Mouse (Mus musculus): ENCODE measurements at regions not wholly inside any gene's neighbourhood (a gene's known extent, or its start where the extent isn't known, plus 50 kb on each side); places are given as distances from the start of the nearest gene placed in this dataset.

DNA sequence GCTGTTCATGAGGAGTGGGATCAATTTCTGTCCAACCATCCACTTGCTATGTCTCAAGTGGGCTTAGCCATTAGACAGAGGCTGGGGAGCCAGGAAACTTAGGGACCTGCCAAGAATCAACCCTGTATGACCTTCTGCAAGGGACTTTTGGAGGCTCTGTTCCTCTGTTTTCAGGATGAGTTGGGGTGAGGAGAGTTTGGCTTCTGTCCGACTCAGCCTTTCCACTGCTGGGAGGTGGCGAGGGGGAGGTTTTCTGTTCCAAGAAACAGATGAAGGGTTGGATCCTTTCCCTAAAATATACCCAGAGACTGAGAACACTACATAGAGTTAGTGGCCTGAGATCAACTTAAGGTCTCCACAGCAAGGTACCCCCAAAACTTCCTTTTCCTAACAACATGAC, 97.1 kb upstream of the Cacna2d3 start:
- no peak for ATAC-seq (ENCODE audit: insufficient number of reproducible peaks, low FRiP score)
- Histone ChIP-seq H3K27ac (ENCODE audit: poor library complexity, severe bottlenecking) (no peak overlapping the region), H3K27me3 (replicated peaks) (no peaks in the 10 kb centered on the region), H3K9ac (no peak overlapping the region), H3K4me3 (no peak overlapping the region), H3K4me1 (replicated peaks) (no peaks in the 10 kb centered on the region), H3K36me3 (no peaks in the 10 kb centered on the region), H3K4me2 (no peak overlapping the region), H3K9me3 (replicated peaks) (no peaks in the 10 kb centered on the region)
- WGBS: 80% methylated on average over 2 of the region's 2 CpGs

DNA sequence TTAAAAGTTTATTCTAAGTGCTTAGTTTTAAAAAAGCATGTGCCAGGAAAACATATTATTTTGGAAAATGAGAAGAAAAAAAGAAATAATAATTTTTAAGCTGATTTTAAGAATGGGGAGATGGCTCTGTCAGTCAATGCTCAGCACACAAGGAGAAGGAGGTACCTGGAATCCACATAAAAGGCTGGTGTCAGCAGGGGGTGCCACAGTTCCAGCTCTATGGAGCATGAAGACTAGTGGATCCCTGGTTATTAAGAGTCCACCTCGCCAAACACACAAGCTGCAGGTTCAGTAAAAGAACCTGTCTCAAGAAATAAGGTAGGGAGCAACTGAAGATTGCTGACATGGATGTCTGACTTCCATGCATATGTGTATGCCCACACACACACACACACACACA, 115.4 kb upstream of the Cacna2d3 start:
- no peak for ATAC-seq (ENCODE audit: insufficient number of reproducible peaks, low FRiP score)
- H3K4me2 ChIP-seq: no peak overlapping the region
- H3K4me3 ChIP-seq: no peak overlapping the region
- no peaks in the 10 kb centered on the region for H3K27me3 ChIP-seq (replicated peaks)
- WGBS: 72% methylated on average over 1 of the region's 1 CpGs
- H3K9me3 ChIP-seq (replicated peaks): no peaks in the 10 kb centered on the region
- no peaks in the 10 kb centered on the region for H3K36me3 ChIP-seq
- H3K27ac ChIP-seq (ENCODE audit: poor library complexity, severe bottlenecking): no peak overlapping the region
- H3K4me1 ChIP-seq (replicated peaks): no peaks in the 10 kb centered on the region
- no peak overlapping the region for H3K9ac ChIP-seq

DNA sequence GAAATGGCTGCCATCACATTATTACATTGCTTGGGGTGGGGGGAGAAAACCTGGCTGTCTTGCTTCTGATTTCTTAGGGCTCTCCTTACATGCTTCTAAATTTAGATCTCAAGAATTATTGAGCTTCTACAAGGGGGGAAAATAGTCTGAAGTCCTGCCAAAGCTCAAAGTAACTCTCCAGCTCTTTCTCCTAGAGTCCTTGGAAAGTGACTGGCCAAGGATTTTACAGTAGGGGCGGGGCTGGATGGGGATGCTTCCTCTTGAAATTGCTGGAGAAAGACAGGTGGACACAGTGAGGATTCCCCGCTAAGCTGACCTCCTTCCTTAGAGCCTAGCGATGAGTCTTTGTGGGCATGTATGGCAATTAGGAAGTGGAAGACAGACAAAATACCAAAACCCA, 117.9 kb upstream of the Cacna2d3 start:
- ATAC-seq (ENCODE audit: insufficient number of reproducible peaks, low FRiP score): no peak

DNA sequence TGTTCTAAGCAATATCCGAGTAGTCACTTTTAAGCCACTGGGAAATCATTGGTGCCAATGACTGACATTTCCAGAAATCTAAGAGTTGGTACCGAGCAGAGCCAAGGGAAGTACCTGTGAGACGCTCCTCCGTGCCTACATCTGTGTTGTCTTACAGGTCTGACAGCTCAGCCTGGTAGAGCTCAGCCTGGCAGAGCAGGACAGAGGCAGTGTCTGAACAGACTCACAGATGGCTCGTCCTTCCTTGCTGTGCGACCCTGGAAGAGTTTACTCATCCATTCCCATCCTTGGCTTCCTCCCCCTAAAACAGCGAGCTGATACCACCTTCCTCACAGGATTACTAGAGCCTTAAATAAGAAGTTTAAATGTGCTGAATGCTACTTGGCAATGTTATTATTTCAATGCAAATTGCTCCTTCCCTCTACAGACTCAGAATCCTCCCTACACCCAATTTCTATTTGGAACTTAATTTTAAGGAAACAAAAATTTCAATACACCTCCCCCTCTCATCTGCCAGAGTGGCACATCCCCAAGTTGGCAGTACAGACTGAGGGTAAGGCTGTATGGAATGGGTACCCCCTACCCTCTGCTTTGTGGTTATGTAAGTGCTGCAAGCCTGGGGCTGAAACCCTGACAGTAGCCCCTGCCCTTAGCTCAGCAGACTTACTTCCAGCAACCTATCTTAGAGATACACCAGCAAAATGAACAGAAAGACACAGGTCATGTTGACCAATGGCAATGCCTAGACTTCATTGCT, 119.9 kb upstream of the Cacna2d3 start:
- WGBS: 81% methylated on average over 7 of the region's 7 CpGs
- Histone ChIP-seq H3K4me1 (replicated peaks) (no peaks in the 10 kb centered on the region), H3K27me3 (replicated peaks) (no peaks in the 10 kb centered on the region), H3K9ac (no peak overlapping the region), H3K27ac (ENCODE audit: poor library complexity, severe bottlenecking) (no peak overlapping the region), H3K9me3 (replicated peaks) (no peaks in the 10 kb centered on the region), H3K36me3 (no peaks in the 10 kb centered on the region), H3K4me2 (no peak overlapping the region), H3K4me3 (no peak overlapping the region)
- ATAC-seq (ENCODE audit: insufficient number of reproducible peaks, low FRiP score): no peak

More for the DNA sequence above, 117.9 kb upstream of the Cacna2d3 start:
- no peak overlapping the region for H3K4me3 ChIP-seq
- no peak overlapping the region for H3K27ac ChIP-seq (ENCODE audit: poor library complexity, severe bottlenecking)
- H3K9ac ChIP-seq: no peak overlapping the region
- H3K9me3 ChIP-seq (replicated peaks): no peaks in the 10 kb centered on the region
- WGBS: 77% methylated on average over 3 of the region's 3 CpGs
- H3K36me3 ChIP-seq: no peaks in the 10 kb centered on the region
- no peaks in the 10 kb centered on the region for H3K4me1 ChIP-seq (replicated peaks)
- no peak overlapping the region for H3K4me2 ChIP-seq
- H3K27me3 ChIP-seq (replicated peaks): no peaks in the 10 kb centered on the region

DNA sequence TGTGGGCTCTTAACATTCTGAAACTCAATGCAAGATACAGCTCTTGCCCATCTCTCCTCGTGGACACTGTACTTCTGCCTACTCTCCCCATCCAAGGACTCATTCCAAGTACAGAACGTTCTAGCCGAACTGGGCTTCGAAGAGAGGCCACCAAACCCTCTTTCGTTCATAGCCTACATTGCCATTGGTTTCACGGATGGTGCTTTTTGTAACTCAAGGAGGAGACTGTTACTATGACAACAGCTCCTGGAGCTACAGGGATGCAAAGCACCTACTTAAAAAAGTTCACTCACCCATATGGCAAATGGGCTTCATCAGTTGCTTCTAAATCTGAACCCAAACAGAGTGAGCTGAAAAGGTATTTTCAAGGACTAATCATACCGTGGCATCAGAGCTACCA, 120.4 kb upstream of the Selenok start:
- Histone ChIP-seq H3K9me3 (replicated peaks) (no peaks in the 10 kb centered on the region), H3K9ac (no peak overlapping the region), H3K4me1 (replicated peaks) (no peaks in the 10 kb centered on the region), H3K27ac (ENCODE audit: poor library complexity, severe bottlenecking) (no peak overlapping the region), H3K36me3 (no peaks in the 10 kb centered on the region), H3K4me3 (no peak overlapping the region), H3K4me2 (no peak overlapping the region), H3K27me3 (replicated peaks) (no peaks in the 10 kb centered on the region)
- WGBS: 84% methylated on average over 7 of the region's 7 CpGs
- no peak for ATAC-seq (ENCODE audit: insufficient number of reproducible peaks, low FRiP score)

DNA sequence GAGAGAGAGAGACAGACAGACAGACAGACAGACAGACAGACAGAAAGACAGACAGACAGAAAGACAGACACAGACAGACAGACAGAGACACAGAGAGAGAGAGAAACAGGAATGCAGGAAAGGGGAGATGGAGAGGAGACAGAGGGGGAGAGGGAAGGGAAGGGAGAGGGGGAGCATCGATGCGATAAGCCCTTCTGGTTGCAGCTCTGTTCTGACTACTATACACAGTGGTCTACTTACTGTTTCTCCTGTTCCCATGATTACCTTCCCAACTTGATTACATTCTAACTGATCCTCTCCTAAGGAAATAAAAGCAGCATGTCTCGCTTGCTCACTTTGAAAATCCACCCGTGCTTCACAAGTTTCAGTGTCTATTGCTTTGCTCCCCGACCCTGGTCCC, 116.8 kb upstream of the Selenok start:
- Histone ChIP-seq H3K4me2 (no peak overlapping the region), H3K27ac (ENCODE audit: poor library complexity, severe bottlenecking) (no peak overlapping the region), H3K36me3 (no peaks in the 10 kb centered on the region), H3K4me3 (no peak overlapping the region), H3K9ac (no peak overlapping the region), H3K4me1 (replicated peaks) (no peaks in the 10 kb centered on the region), H3K9me3 (replicated peaks) (no peaks in the 10 kb centered on the region), H3K27me3 (replicated peaks) (no peaks in the 10 kb centered on the region)
- WGBS: 80% methylated on average over 5 of the region's 5 CpGs
- no peak for ATAC-seq (ENCODE audit: insufficient number of reproducible peaks, low FRiP score)

DNA sequence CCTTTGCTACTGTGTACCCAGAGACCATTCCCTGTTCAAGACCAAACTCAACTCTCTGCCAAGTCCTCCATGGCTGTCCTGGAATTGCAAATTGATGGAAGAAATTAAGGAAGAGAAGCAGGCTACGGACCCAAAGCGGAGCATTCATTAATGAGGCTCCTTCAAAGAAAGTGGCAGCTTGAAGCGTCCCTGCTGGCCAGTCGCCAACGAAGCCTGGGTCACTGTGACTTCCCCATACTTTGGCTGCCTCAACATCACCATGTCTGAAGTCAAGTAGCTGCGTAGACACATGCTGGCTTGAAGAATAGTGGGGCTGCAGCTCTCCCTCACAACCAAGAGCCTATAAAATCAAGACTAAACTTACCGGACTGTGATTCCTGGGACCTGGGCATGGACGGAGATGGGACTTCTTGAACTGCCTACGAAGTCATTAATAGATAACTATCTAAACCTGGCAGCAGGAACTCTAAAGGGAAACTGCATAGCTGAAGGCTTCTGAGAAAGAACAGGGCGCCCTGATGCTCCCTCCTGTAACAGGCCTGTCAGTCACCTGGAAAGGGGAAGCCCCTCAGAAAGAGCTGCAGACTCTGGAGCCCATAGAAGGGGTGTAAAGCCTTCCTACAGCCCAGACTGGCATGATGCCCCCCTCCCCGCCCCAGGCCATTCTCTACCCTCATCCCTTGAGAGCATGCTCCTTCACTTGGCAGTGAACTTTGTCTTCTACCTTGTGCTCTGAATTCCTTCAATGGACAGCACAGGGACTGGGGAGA, 116.0 kb upstream of the Selenok start:
- no peaks in the 10 kb centered on the region for H3K27me3 ChIP-seq (replicated peaks)
- H3K4me1 ChIP-seq (replicated peaks): no peaks in the 10 kb centered on the region
- 70% methylated on average over 11 of the region's 11 CpGs for WGBS
- H3K4me3 ChIP-seq: no peak overlapping the region
- H3K4me2 ChIP-seq: no peak overlapping the region
- ATAC-seq (ENCODE audit: insufficient number of reproducible peaks, low FRiP score): no peak
- H3K27ac ChIP-seq (ENCODE audit: poor library complexity, severe bottlenecking): no peak overlapping the region
- no peaks in the 10 kb centered on the region for H3K9me3 ChIP-seq (replicated peaks)
- no peak overlapping the region for H3K9ac ChIP-seq
- H3K36me3 ChIP-seq: no peaks in the 10 kb centered on the region

DNA sequence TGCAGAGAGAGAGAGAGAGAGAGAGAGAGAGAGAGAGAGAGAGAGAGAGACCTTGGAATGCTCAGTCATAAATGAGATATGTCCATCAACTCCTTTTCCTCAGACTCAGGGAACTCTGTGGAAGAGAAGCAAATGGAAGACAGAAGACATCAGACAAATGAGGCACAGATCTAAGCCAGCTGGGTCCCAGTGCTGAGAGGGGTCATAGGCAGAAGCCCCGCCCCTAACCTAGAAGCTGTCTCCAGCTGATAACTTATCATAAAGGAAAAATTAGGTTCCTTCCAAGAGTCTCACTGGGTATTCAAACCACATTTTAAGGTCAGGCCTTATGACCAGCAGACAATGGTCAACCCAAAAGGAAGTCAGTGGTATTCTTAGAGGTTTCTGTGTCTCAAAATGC, 106.1 kb upstream of the Selenok start:
- H3K36me3 ChIP-seq: no peaks in the 10 kb centered on the region
- 79% methylated on average over 1 of the region's 1 CpGs for whole genome bisulfite sequencing
- no peak overlapping the region for H3K27ac ChIP-seq (ENCODE audit: poor library complexity, severe bottlenecking)
- no peak overlapping the region for H3K4me2 ChIP-seq
- no peak overlapping the region for H3K9ac ChIP-seq
- no peak for ATAC-seq (ENCODE audit: insufficient number of reproducible peaks, low FRiP score)
- no peaks in the 10 kb centered on the region for H3K27me3 ChIP-seq (replicated peaks)
- no peak overlapping the region for H3K4me3 ChIP-seq
- H3K9me3 ChIP-seq (replicated peaks): no peaks in the 10 kb centered on the region
- no peaks in the 10 kb centered on the region for H3K4me1 ChIP-seq (replicated peaks)

DNA sequence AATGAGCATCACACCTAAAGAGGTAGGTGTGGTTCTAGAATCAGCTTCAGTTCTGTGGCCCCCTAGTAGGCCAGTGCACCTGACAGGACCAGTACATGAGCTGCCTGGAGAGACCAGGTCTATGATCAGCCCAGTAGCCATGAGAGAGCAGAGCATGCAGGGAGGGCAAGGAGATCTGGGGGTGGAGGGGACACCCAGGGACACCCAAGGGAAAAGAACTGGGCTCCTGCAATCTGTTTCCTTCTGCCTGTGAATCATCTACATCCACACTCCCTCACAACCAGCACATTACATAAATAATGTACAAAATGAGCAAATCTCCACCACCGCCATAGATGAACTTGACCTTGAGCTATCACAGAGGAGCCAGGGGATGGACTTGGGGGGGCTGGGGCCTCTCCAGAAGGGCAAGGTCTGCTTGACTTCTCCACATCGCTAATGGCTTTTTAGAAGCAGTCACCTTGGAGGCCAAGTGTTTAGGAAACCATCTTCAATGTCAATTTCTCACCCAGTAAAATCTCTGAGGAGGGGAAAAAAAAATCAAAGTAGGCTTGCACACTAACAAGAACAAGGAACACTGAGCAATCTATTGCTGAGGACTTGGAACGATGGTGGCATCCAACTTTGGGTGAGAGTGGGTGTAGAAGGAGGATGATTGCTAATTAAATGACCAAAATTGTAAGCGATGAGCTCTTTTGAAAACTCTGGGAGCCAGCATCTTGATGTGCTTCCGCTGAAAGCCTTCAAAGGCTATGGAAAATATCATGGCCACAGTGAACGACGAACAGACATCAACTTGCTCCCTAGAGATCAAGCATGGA, 101.4 kb upstream of the Selenok start:
- Histone ChIP-seq H3K27me3 (replicated peaks) (no peaks in the 10 kb centered on the region), H3K9me3 (replicated peaks) (no peaks in the 10 kb centered on the region), H3K4me2 (no peak overlapping the region), H3K4me1 (replicated peaks) (no peaks in the 10 kb centered on the region), H3K4me3 (no peak overlapping the region), H3K9ac (no peak overlapping the region), H3K27ac (ENCODE audit: poor library complexity, severe bottlenecking) (no peak overlapping the region), H3K36me3 (no peaks in the 10 kb centered on the region)
- 78% methylated on average over 7 of the region's 7 CpGs for WGBS
- no peak for ATAC-seq (ENCODE audit: insufficient number of reproducible peaks, low FRiP score)

DNA sequence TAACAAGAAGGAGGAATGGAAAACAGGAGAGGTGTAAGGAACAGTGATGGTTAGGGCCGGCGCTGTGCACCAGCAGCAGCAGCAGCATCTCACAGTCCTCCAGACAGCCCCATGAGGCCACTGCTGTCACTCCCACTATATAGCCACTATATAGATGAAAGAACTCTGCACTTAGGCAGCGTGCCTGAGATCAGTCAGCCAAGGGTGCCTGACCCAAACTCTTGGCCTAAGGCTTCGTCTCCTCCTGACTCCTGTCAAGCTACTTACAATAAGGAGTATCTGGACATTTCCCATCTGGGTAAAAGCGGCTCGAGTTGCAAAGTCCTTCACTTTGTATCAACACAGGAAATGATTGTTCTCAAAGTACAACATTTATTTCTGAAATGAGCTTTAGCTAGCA, 100.8 kb upstream of the Selenok start:
- no peak overlapping the region for H3K4me2 ChIP-seq
- 48% methylated on average over 6 of the region's 6 CpGs for WGBS
- ATAC-seq (ENCODE audit: insufficient number of reproducible peaks, low FRiP score): no peak
- H3K27me3 ChIP-seq (replicated peaks): no peaks in the 10 kb centered on the region
- no peak overlapping the region for H3K9ac ChIP-seq
- H3K36me3 ChIP-seq: no peaks in the 10 kb centered on the region
- no peaks in the 10 kb centered on the region for H3K9me3 ChIP-seq (replicated peaks)
- no peak overlapping the region for H3K4me3 ChIP-seq
- no peaks in the 10 kb centered on the region for H3K4me1 ChIP-seq (replicated peaks)
- no peak overlapping the region for H3K27ac ChIP-seq (ENCODE audit: poor library complexity, severe bottlenecking)

DNA sequence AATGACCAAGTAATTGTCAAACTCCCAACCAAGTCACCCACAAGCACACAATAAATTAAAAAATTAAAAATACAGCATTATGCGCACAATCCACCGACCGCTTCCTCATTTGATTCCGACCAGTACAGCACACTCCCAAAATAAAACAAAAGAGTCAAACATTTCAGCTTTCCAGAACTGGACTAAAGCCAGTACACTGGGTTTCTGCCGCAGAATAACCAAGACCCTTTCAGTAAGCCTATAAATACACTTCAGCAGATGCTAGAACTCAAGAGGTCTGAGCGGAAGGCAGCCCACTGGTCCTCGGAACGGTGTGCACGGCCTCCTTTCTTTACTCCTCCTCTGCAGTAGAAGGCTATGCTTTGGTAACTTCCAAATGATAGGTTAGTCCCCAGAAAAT, 98.2 kb upstream of the Selenok start:
- no peak overlapping the region for H3K4me3 ChIP-seq
- no peaks in the 10 kb centered on the region for H3K4me1 ChIP-seq (replicated peaks)
- ATAC-seq (ENCODE audit: insufficient number of reproducible peaks, low FRiP score): no peak
- no peaks in the 10 kb centered on the region for H3K36me3 ChIP-seq
- WGBS: 84% methylated on average over 9 of the region's 9 CpGs
- H3K27ac ChIP-seq (ENCODE audit: poor library complexity, severe bottlenecking): no peak overlapping the region
- no peaks in the 10 kb centered on the region for H3K27me3 ChIP-seq (replicated peaks)
- no peak overlapping the region for H3K9ac ChIP-seq
- no peaks in the 10 kb centered on the region for H3K9me3 ChIP-seq (replicated peaks)
- no peak overlapping the region for H3K4me2 ChIP-seq

All from heart, embryonic 12.5 days (tissue).